Mouse (Mus musculus) large intestine, adult 2 months (tissue): ENCODE data around the gene Astn1. TPM values are rescaled to one million over a fixed set of nuclear protein-coding genes. Genes with fewer than 3 reads are reported as not detected.

Experiments
- DNase-seq: peaks from one replicate; pipeline ENCODE4 v3.0.0-alpha.2; 2012; ENCODE audit warnings: low read depth, low spot score
- WGBS: fragments of 180-500 bp; shearing (Covaris S2); methylation state at CpG from one replicate; pipeline ENCODE4 v1.1.7; 2018; 5-methylcytosine and 5-hydroxymethylcytosine counted together
- polyA plus RNA-seq: library from polyadenylated mRNA; depleted of rRNA; stranded (reverse); fragments of >200 nt; gene quantifications from 2 replicates; pipeline ENCODE4 v1.2.3, GENCODE M21; 2012

The Astn1 gene
- polyA plus RNA-seq, 1 experiment = 0.27 TPM

GRCm38 (mm10) chr1:158510478-158511207 lies 148.6 kb downstream of the Astn1 start:
- 87% methylated on average over 15 of the region's 15 CpGs for WGBS
- DNase-seq = no peak

- no peak for DNase-seq
These were observed 150.0 kb downstream of the Astn1 start for GRCm38 (mm10) chr1:158512089-158512488.

- DNase-seq = no peak
- 69% methylated on average over 6 of the region's 6 CpGs for WGBS
These were observed 150.6 kb downstream of the Astn1 start for GRCm38 (mm10) chr1:158512636-158513035.

- no peak for DNase-seq
These were observed 151.5 kb downstream of the Astn1 start for GRCm38 (mm10) chr1:158513572-158513971.

GRCm38 (mm10) chr1:158516558-158516957 lies 154.5 kb downstream of the Astn1 start:
- 81% methylated on average over 4 of the region's 4 CpGs for WGBS

More at GRCm38 (mm10) chr1:158513572-158513971, 151.5 kb downstream of the Astn1 start:
- 79% methylated on average over 13 of the region's 13 CpGs for WGBS

GRCm38 (mm10) chr1:158536195-158536594 lies 174.1 kb downstream of the Astn1 start:
- 62% methylated on average over 3 of the region's 3 CpGs for WGBS
- DNase-seq = no peak

More at GRCm38 (mm10) chr1:158516558-158516957, 154.5 kb downstream of the Astn1 start:
- no peak for DNase-seq

- 67% methylated on average over 1 of the region's 1 CpGs for WGBS
- no peak for DNase-seq
These were observed 174.8 kb downstream of the Astn1 start for GRCm38 (mm10) chr1:158536867-158537266.

- WGBS = 78% methylated on average over 4 of the region's 4 CpGs
- DNase-seq = no peak
These were observed 183.0 kb downstream of the Astn1 start for GRCm38 (mm10) chr1:158545095-158545494.

GRCm38 (mm10) chr1:158546513-158546912 lies 184.4 kb downstream of the Astn1 start:
- WGBS = 57% methylated on average over 4 of the region's 4 CpGs
- no peak for DNase-seq

GRCm38 (mm10) chr1:158547592-158548211 lies 185.6 kb downstream of the Astn1 start:
- WGBS = 63% methylated on average over 3 of the region's 3 CpGs
- DNase-seq = no peak

- no peak for DNase-seq
- 83% methylated on average over 8 of the region's 8 CpGs for WGBS
These were observed 186.2 kb downstream of the Astn1 start for GRCm38 (mm10) chr1:158548319-158548718.

- no peak for DNase-seq
- 89% methylated on average over 2 of the region's 2 CpGs for WGBS
These were observed 187.5 kb downstream of the Astn1 start for GRCm38 (mm10) chr1:158549616-158550015.

GRCm38 (mm10) chr1:158551951-158552350 lies 189.9 kb downstream of the Astn1 start:
- DNase-seq = no peak
- 56% methylated on average over 6 of the region's 6 CpGs for WGBS

- WGBS = 87% methylated on average over 6 of the region's 6 CpGs
- no peak for DNase-seq
These were observed 191.3 kb downstream of the Astn1 start for GRCm38 (mm10) chr1:158553341-158553740.

- DNase-seq = no peak
- WGBS = 31% methylated on average over 6 of the region's 6 CpGs
These were observed 192.0 kb downstream of the Astn1 start for GRCm38 (mm10) chr1:158554020-158554505.

- no peak for DNase-seq
- 91% methylated on average over 5 of the region's 5 CpGs for WGBS
These were observed 211.1 kb downstream of the Astn1 start for GRCm38 (mm10) chr1:158573168-158573567.

GRCm38 (mm10) chr1:158573597-158573996 lies 211.5 kb downstream of the Astn1 start:
- DNase-seq = no peak
- WGBS = 92% methylated on average over 7 of the region's 7 CpGs

- 54% methylated on average over 1 of the region's 1 CpGs for WGBS
- DNase-seq = no peak
These were observed 213.9 kb downstream of the Astn1 start for GRCm38 (mm10) chr1:158575997-158576396.

- no peak for DNase-seq
These were observed 219.7 kb downstream of the Astn1 start for GRCm38 (mm10) chr1:158581806-158582205.

- no peak for DNase-seq
- 83% methylated on average over 3 of the region's 3 CpGs for WGBS
These were observed 226.8 kb downstream of the Astn1 start for GRCm38 (mm10) chr1:158588903-158589302.
